Mouse (Mus musculus) forebrain, embryonic 14.5 days (tissue): ENCODE results near the gene Gm21969. TPM values are rescaled to one million over a fixed set of nuclear protein-coding genes. Genes with fewer than 3 reads are reported as not detected.
A peak's percentile ranks its signal among the peaks of the same experiment; 100 is the strongest.

ENCODE experiments used
- ATAC-seq: fragments of 200-750 bp; cut with Nextera tagmentation; 2 replicates; pipeline ENCODE4 v1.8.0; 2017; ENCODE audit warnings: mild to moderate bottlenecking, moderate library complexity
- DNase-seq: peaks from one replicate; pipeline ENCODE4 v3.0.0-alpha.2; 2015; ENCODE audit warnings: low spot score
- H3K27ac ChIP-seq: fragments of 300-500 bp; sonication (generic); 2 replicates; pipeline ENCODE4 v1.5.1; 2014; ENCODE audit warnings: low read depth, mild to moderate bottlenecking, control low read depth, low read length, moderate library complexity
- H3K27me3 ChIP-seq: fragments of 300-500 bp; sonication (generic); replicated peaks from 2 replicates; pipeline ENCODE4 v1.6.1; 2014; ENCODE audit warnings: low read length, control low read depth, mixed read lengths; ENCODE audit not compliant: control insufficient read depth, insufficient read depth
- H3K36me3 ChIP-seq: fragments of 300-500 bp; sonication (generic); 2 replicates; pipeline ENCODE4 v1.6.1; 2014; ENCODE audit warnings: low read length, control low read depth; ENCODE audit not compliant: control insufficient read depth, insufficient read depth
- H3K4me1 ChIP-seq: fragments of 300-500 bp; sonication (generic); 2 replicates; pipeline ENCODE4 v1.6.1; 2014; ENCODE audit warnings: antibody characterized with exemption, low read length, control low read depth; ENCODE audit not compliant: control insufficient read depth, insufficient read depth
- H3K4me2 ChIP-seq: fragments of 300-500 bp; sonication (generic); 2 replicates; pipeline ENCODE4 v1.6.1; 2014; ENCODE audit warnings: mild to moderate bottlenecking, control low read depth, low read length
- H3K4me3 ChIP-seq: fragments of 300-500 bp; sonication (generic); 2 replicates; pipeline ENCODE4 v1.5.1; 2014; ENCODE audit warnings: low read depth, low read length, control low read depth
- H3K9ac ChIP-seq: fragments of 300-500 bp; sonication (generic); 2 replicates; pipeline ENCODE4 v1.6.1; 2014; ENCODE audit warnings: mild to moderate bottlenecking, low read length, control low read depth, moderate library complexity
- H3K9me3 ChIP-seq: fragments of 300-500 bp; sonication (generic); replicated peaks from 2 replicates; pipeline ENCODE4 v1.6.1; 2016; ENCODE audit warnings: low read length, control low read depth, mixed read lengths; ENCODE audit not compliant: control insufficient read depth
- WGBS: fragments of 180-500 bp; shearing (Covaris S2); extraction: QIAGEN DNeasy Blood & Tissue Kit; methylation state at CpG from one replicate; pipeline ENCODE4 v1.1.7; 2014; 5-methylcytosine and 5-hydroxymethylcytosine counted together
- polyA plus RNA-seq: library from polyadenylated mRNA; unstranded; fragments of >200 nt; fragmentation: Nextera tagmentation; extraction: Ambion mirVana; gene quantifications from 2 replicates; pipeline ENCODE4 v1.2.1, GENCODE M21; 2014

Gm21969 gene
- polyA plus RNA-seq, 1 experiment from 2014 or later, result not detected

- Histone ChIP-seq H3K4me2 (peak overlapping the region; percentile 98), H3K9me3 (no peaks in the 10 kb centered on the region), H3K27ac (no peak overlapping the region), H3K27me3 (0 out of 2 replicates have a peak, but pooled peaks cover 6% of the 10 kb centered on the region), H3K36me3 (no peaks in the 10 kb centered on the region), H3K4me1 (peaks cover 10% of the 10 kb centered on the region; the same call in 1 of the 2 replicates), H3K9ac (peak overlapping the region; percentile 83), H3K4me3 (peak overlapping the region; percentile 72)
- 11% methylated on average over 14 of the region's 14 CpGs for WGBS
- DNase-seq (no peak), ATAC-seq (no peak)
Observed at GRCm38 (mm10) chr4:139575673-139576003, 27.3 kb upstream of the Gm21969 start.

GRCm38 (mm10) chr4:139576251-139576880 is 26.6 kb upstream of the Gm21969 start:
- Histone ChIP-seq H3K4me1 (peaks cover 16% of the 10 kb centered on the region; the same call in 1 of the 2 replicates), H3K27ac (no peak overlapping the region), H3K4me3 (no peak overlapping the region), H3K9ac (no peak overlapping the region), H3K36me3 (no peaks in the 10 kb centered on the region), H3K4me2 (peak overlapping the region; percentile 98), H3K27me3 (0 out of 2 replicates have a peak, but pooled peaks cover 6% of the 10 kb centered on the region), H3K9me3 (no peaks in the 10 kb centered on the region)
- ATAC-seq (no peak), DNase-seq (no peak)
- WGBS, result 61% methylated on average over 14 of the region's 14 CpGs

- Histone ChIP-seq H3K4me2 (no peak overlapping the region), H3K9ac (0 out of 2 replicates have a peak overlapping the region, but pooled peaks have one; percentile 35), H3K27me3 (0 out of 2 replicates have a peak, but pooled peaks cover 6% of the 10 kb centered on the region), H3K4me3 (no peak overlapping the region), H3K4me1 (peaks cover 19% of the 10 kb centered on the region; the same call in 1 of the 2 replicates), H3K36me3 (no peaks in the 10 kb centered on the region), H3K27ac (no peak overlapping the region), H3K9me3 (no peaks in the 10 kb centered on the region)
- ATAC-seq, result no peak
- DNase-seq, result no peak
- 87% methylated on average over 7 of the region's 7 CpGs for WGBS
Observed at GRCm38 (mm10) chr4:139577006-139577405, 26.0 kb upstream of the Gm21969 start.

- H3K9ac ChIP-seq, result no peak overlapping the region
- H3K27ac ChIP-seq, result no peak overlapping the region
- DNase-seq (no peak), ATAC-seq (no peak)
- H3K4me2 ChIP-seq, result no peak overlapping the region
- WGBS, result 87% methylated on average over 8 of the region's 8 CpGs
- H3K4me1 ChIP-seq, result peaks cover 19% of the 10 kb centered on the region; the same call in 1 of the 2 replicates
- no peaks in the 10 kb centered on the region for H3K9me3 ChIP-seq
- no peaks in the 10 kb centered on the region for H3K36me3 ChIP-seq
- H3K27me3 ChIP-seq, result 0 out of 2 replicates have a peak, but pooled peaks cover 6% of the 10 kb centered on the region
- no peak overlapping the region for H3K4me3 ChIP-seq
Observed at GRCm38 (mm10) chr4:139578389-139578788, 24.6 kb upstream of the Gm21969 start.

DNA sequence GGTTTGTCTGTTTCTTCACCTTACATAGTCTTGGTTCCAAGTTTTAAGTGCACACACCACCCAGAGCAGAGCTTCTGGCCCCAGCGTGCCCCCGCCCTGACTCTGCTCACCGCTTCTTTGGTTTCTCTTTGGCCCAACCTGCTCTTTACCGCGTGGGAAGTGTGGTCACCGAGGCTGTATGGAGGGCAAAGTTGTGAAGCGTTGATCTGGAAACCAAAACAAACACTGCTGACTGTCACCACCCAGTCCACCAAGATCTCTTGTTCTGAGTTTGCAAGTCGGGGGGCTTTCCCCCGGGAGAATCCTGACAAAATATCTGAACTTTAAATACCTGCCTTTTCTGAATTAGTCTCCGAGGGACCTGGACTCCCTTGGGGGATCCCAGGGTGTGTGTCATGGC is 24.0 kb upstream of the Gm21969 start:
- Histone ChIP-seq H3K9ac (no peak overlapping the region), H3K4me3 (no peak overlapping the region), H3K4me1 (peaks cover 19% of the 10 kb centered on the region; the same call in 1 of the 2 replicates), H3K36me3 (no peaks in the 10 kb centered on the region), H3K27me3 (0 out of 2 replicates have a peak, but pooled peaks cover 6% of the 10 kb centered on the region), H3K9me3 (no peaks in the 10 kb centered on the region), H3K4me2 (no peak overlapping the region), H3K27ac (no peak overlapping the region)
- no peak for DNase-seq
- 66% methylated on average over 10 of the region's 10 CpGs for WGBS
- no peak for ATAC-seq

DNA sequence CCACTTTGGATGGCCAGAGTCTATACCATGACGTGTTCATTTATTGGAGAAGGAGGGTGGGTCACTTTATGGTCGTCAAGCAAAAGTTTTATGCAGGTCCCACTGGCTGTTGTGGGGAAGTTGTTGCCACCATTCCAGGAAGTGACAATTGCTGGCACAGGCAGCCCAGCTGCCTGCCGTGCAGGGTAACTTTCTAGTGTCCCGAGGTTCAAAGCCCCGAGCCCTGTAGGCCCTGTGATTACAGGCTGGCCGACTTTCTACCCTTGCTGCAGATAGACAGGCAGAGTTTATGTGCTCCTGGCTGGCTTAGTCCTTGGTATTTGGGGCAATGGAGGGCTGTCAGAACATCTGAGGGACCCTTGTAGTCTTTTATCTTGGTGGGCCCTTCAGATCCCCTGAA is 23.5 kb upstream of the Gm21969 start:
- ATAC-seq (no peak), DNase-seq (no peak)
- H3K9ac ChIP-seq, result no peak overlapping the region
- H3K27me3 ChIP-seq, result 0 out of 2 replicates have a peak, but pooled peaks cover 6% of the 10 kb centered on the region
- no peak overlapping the region for H3K4me3 ChIP-seq
- peaks cover 19% of the 10 kb centered on the region; the same call in 1 of the 2 replicates for H3K4me1 ChIP-seq
- WGBS, result 74% methylated on average over 6 of the region's 6 CpGs
- no peak overlapping the region for H3K27ac ChIP-seq
- no peaks in the 10 kb centered on the region for H3K9me3 ChIP-seq
- H3K4me2 ChIP-seq, result no peak overlapping the region
- no peaks in the 10 kb centered on the region for H3K36me3 ChIP-seq

DNA sequence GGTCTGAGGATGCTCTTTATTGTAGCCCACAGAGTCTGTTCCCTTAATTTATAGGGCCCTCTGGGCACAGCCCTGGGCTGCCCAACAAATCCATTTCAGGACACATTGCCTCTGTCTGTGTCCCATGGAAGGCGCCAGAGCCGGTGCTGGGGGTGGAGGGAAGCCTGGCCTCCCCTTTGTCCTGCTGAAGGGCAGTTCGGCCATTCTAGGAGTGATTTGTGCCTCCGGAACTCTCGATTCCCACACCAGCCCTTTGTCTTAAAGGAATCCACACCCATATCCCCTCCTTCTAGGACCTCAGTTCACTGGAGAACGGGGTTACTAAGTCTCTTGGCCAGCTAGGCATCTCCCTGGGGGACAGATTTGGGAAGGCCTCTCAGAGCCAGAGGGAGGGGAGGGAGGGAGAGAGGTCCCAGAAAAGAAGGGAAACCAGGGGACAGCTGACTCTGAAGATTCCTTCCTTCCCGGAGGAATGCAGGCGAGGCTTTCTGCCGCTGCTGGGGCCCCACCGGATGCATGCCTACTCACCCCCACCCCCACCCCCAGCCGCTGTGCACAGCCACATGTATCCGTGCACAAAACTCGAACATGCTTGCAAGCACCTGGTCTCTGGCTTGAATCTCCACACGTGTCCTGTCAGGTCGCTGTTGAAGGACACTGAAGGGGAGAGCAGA is 22.2 kb upstream of the Gm21969 start:
- Histone ChIP-seq H3K27ac (no peak overlapping the region), H3K27me3 (0 out of 2 replicates have a peak, but pooled peaks cover 6% of the 10 kb centered on the region), H3K4me1 (peaks cover 14% of the 10 kb centered on the region; the same call in 1 of the 2 replicates), H3K9ac (peak overlapping the region; percentile 17), H3K4me2 (no peak overlapping the region), H3K4me3 (no peak overlapping the region), H3K36me3 (no peaks in the 10 kb centered on the region), H3K9me3 (no peaks in the 10 kb centered on the region)
- 16% methylated on average over 15 of the region's 15 CpGs for WGBS
- DNase-seq (no peak), ATAC-seq (no peak)

DNA sequence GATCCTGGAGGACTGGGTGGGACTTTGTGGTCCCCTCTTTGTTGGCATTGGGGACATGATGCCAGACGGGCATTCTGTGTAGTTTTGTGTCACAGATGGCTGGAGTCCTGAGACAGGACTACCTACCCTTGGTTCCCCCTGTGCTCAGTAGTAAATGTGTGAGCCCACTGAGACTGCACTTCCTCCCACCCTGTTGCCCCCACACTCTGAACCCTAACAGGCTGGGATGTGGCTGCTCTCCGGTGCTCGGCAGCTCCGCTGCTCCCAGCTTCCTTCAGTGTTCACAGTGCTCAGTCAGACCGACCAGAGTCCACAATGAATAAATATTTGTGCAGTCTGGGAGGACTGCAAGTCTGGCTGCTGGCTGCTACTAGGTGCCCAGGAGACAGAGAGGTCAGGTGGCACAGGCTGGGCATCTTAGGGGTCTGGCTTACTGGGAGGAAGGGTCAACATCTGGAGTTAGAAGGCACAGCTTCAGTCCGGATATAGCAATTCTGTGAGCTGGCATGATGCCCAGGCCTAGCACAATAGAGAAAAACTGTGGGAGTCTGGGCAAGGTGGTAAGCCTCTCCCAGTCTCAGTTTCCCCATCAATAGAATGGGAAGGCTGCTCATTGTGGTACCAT is 21.4 kb upstream of the Gm21969 start:
- no peak overlapping the region for H3K4me3 ChIP-seq
- no peaks in the 10 kb centered on the region for H3K36me3 ChIP-seq
- DNase-seq (no peak), ATAC-seq (no peak)
- 48% methylated on average over 6 of the region's 6 CpGs for WGBS
- no peak overlapping the region; the same call in 1 of the 2 replicates for H3K27ac ChIP-seq
- 0 out of 2 replicates have a peak, but pooled peaks cover 6% of the 10 kb centered on the region for H3K27me3 ChIP-seq
- H3K9ac ChIP-seq, result peak overlapping the region; percentile 17; the same call in 1 of the 2 replicates
- H3K4me2 ChIP-seq, result no peak overlapping the region
- H3K4me1 ChIP-seq, result peaks cover 9% of the 10 kb centered on the region; the same call in 1 of the 2 replicates
- H3K9me3 ChIP-seq, result no peaks in the 10 kb centered on the region
